Mouse (Mus musculus) MEL (cell line): ENCODE results near the gene Calcrl. TPM values are rescaled to one million over a fixed set of nuclear protein-coding genes. Genes with fewer than 3 reads are reported as not detected.

Source experiments
- DNase-seq: peaks from one replicate; pipeline ENCODE4 v3.0.0; 2011; ENCODE audit warnings: low read depth, low spot score
- H3K27ac ChIP-seq: 2 replicates; pipeline ENCODE4 v1.5.1; 2012; ENCODE audit warnings: low read depth, mild to moderate bottlenecking, control low read depth, low read length, moderate library complexity; ENCODE audit not compliant: control insufficient read depth
- H3K27me3 ChIP-seq, 2 experiments: fragments of 150-350 bp in 1 of 2; sonication (generic) in 1 of 2; 2 replicates each; pipeline ENCODE4 v1.6.1; 2012; ENCODE audit warnings: low read length in 2 of 2, mild to moderate bottlenecking in 2 of 2, improper control_type of control experiment in 1 of 2, moderate library complexity in 1 of 2; ENCODE audit not compliant: insufficient read depth in 2 of 2, control insufficient read depth in 1 of 2
- H3K36me3 ChIP-seq, 2 experiments: 2 replicates each; pipeline ENCODE4 v1.6.1; 2012 to 2014; ENCODE audit warnings: low read length in 2 of 2, improper control_type of control experiment in 1 of 2, inconsistent platforms in 1 of 2, mild to moderate bottlenecking in 1 of 2; ENCODE audit not compliant: insufficient read depth in 2 of 2, control insufficient read depth in 1 of 2
- H3K4me1 ChIP-seq, 2 experiments: fragments of 150-350 bp in 1 of 2; sonication (generic) in 1 of 2; 2 replicates each; pipeline ENCODE4 v1.6.1; 2012; ENCODE audit warnings: low read length in 2 of 2, improper control_type of control experiment in 1 of 2, mild to moderate bottlenecking in 1 of 2; ENCODE audit not compliant: insufficient read depth in 2 of 2, control insufficient read depth in 1 of 2
- H3K4me3 ChIP-seq, 2 experiments: fragments of 150-350 bp in 1 of 2; sonication (generic) in 1 of 2; 2 replicates each; pipeline ENCODE4 v1.5.1; 2012; ENCODE audit warnings: low read depth in 2 of 2, low read length in 2 of 2, mild to moderate bottlenecking in 2 of 2, moderate library complexity in 2 of 2, control low read depth in 1 of 2, improper control_type of control experiment in 1 of 2; ENCODE audit not compliant: control insufficient read depth in 1 of 2, insufficient read depth in 1 of 2
- H3K79me2 ChIP-seq: 2 replicates; pipeline ENCODE4 v1.6.1; 2012; ENCODE audit warnings: mild to moderate bottlenecking, low read length, moderate library complexity; ENCODE audit not compliant: control insufficient read depth, poor library complexity, insufficient read depth
- H3K9ac ChIP-seq: 2 replicates; pipeline ENCODE4 v1.6.1; 2012; ENCODE audit warnings: low read depth, mild to moderate bottlenecking, control low read depth, low read length, moderate library complexity; ENCODE audit not compliant: control insufficient read depth, poor library complexity, severe bottlenecking
- H3K9me3 ChIP-seq: fragments of 150-350 bp; sonication (generic); replicated peaks from 2 replicates; pipeline ENCODE4 v1.6.1; 2012; ENCODE audit warnings: mild to moderate bottlenecking, low read length, improper control_type of control experiment, moderate library complexity; ENCODE audit not compliant: insufficient read depth
- CHD2 ChIP-seq: IDR thresholded peaks from 2 replicates; pipeline ENCODE4 v1.6.1; 2011; ENCODE audit warnings: low read length, improper control_type of control experiment
- CTCF ChIP-seq, 3 experiments: IDR thresholded peaks in 2 of 3; conservative IDR thresholded peaks in 1 of 3; 2 replicates each; pipeline ENCODE4 v1.5.1; 2011 to 2012; ENCODE audit warnings: low read length in 3 of 3, low read depth in 2 of 3, mild to moderate bottlenecking in 2 of 3, improper control_type of control experiment in 1 of 3, inconsistent platforms in 1 of 3, mixed read lengths in 1 of 3, moderate library complexity in 1 of 3; ENCODE audit not compliant: control insufficient read depth in 1 of 3, insufficient read depth in 1 of 3, poor library complexity in 1 of 3, severe bottlenecking in 1 of 3
- EP300 ChIP-seq, 2 experiments: IDR thresholded peaks; 2 replicates each; pipeline ENCODE4 v1.6.1; 2011; ENCODE audit warnings: improper control_type of control experiment in 2 of 2, low read length in 2 of 2, low read depth in 1 of 2, mild to moderate bottlenecking in 1 of 2
- GABPA ChIP-seq: IDR thresholded peaks from 2 replicates; pipeline ENCODE4 v1.6.1; 2012; ENCODE audit warnings: low read depth, mild to moderate bottlenecking, inconsistent platforms, low read length, improper control_type of control experiment, moderate library complexity
- HCFC1 ChIP-seq: IDR thresholded peaks from 2 replicates; pipeline ENCODE4 v1.6.1; 2012; ENCODE audit warnings: low read depth, mild to moderate bottlenecking, inconsistent platforms, low read length, improper control_type of control experiment, moderate library complexity
- JUND ChIP-seq: IDR thresholded peaks from 2 replicates; pipeline ENCODE4 v1.6.1; 2011; ENCODE audit warnings: low read depth, mild to moderate bottlenecking, improper control_type of control experiment, low read length
- KAT2A ChIP-seq: conservative IDR thresholded peaks from 2 replicates; pipeline ENCODE4 v1.6.1; 2012; ENCODE audit warnings: low read depth, low read length, improper control_type of control experiment, inconsistent platforms
- MAX ChIP-seq: IDR thresholded peaks from 2 replicates; pipeline ENCODE4 v1.6.1; 2011; ENCODE audit warnings: low read length, improper control_type of control experiment
- MXI1 ChIP-seq: IDR thresholded peaks from 2 replicates; pipeline ENCODE4 v1.6.1; 2011; ENCODE audit warnings: mild to moderate bottlenecking, low read depth, low read length, improper control_type of control experiment
- MYB ChIP-seq: IDR thresholded peaks from 2 replicates; pipeline ENCODE4 v1.6.1; 2011; ENCODE audit warnings: mild to moderate bottlenecking, low read depth, low read length, improper control_type of control experiment
- MYC ChIP-seq: IDR thresholded peaks from 2 replicates; pipeline ENCODE4 v1.6.1; 2011; ENCODE audit warnings: low read depth, mild to moderate bottlenecking, low read length, improper control_type of control experiment, moderate library complexity
- NELFE ChIP-seq: IDR thresholded peaks from 2 replicates; pipeline ENCODE4 v1.6.1; 2011; ENCODE audit warnings: low read depth, low read length, improper control_type of control experiment
- NRF1 ChIP-seq: IDR thresholded peaks from 2 replicates; pipeline ENCODE4 v1.6.1; 2014; ENCODE audit warnings: low read depth, mild to moderate bottlenecking, inconsistent platforms, low read length, improper control_type of control experiment, moderate library complexity; ENCODE audit not compliant: poor library complexity, insufficient read depth, severe bottlenecking
- TAL1 ChIP-seq: IDR thresholded peaks from 2 replicates; pipeline ENCODE4 v1.6.1; 2012; ENCODE audit warnings: mild to moderate bottlenecking, inconsistent platforms, low read length, moderate library complexity, mixed read lengths
- TBP ChIP-seq: IDR thresholded peaks from 2 replicates; pipeline ENCODE4 v1.8.0; 2011; ENCODE audit warnings: low read depth, low read length, improper control_type of control experiment
- UBTF ChIP-seq: IDR thresholded peaks from 2 replicates; pipeline ENCODE4 v1.6.1; 2012; ENCODE audit warnings: low read depth, mild to moderate bottlenecking, inconsistent platforms, low read length, improper control_type of control experiment, moderate library complexity, borderline replicate concordance; ENCODE audit not compliant: insufficient read depth
- ZMIZ1 ChIP-seq: IDR thresholded peaks from 2 replicates; pipeline ENCODE4 v1.6.1; 2012; ENCODE audit warnings: low read depth, mild to moderate bottlenecking, inconsistent platforms, low read length, improper control_type of control experiment, moderate library complexity
- ZNF384 ChIP-seq: IDR thresholded peaks from 2 replicates; pipeline ENCODE4 v1.6.1; 2012; ENCODE audit warnings: low read depth, mild to moderate bottlenecking, inconsistent platforms, low read length, improper control_type of control experiment
- polyA plus RNA-seq, 2 experiments: library from polyadenylated mRNA; stranded (reverse) in 1 of 2; unstranded in 1 of 2; fragments of >175 nt in 1 of 2; fragments of >200 nt in 1 of 2; gene quantifications; 2 replicates each; pipeline versions ENCODE4 v1.2.1 to v1.2.4; 2012; ENCODE audit warnings: low replicate concordance in 2 of 2, low read depth in 1 of 2; ENCODE audit not compliant: insufficient read length in 2 of 2, insufficient read depth in 1 of 2, missing spikeins in 1 of 2
- total RNA-seq: library from RNA; depleted of rRNA; stranded (reverse); fragments of 300-350 nt; gene quantifications from 2 replicates; pipeline ENCODE4 v1.2.3, GENCODE M21; 2012

The Calcrl gene
- total and polyA plus RNA-seq, 3 experiments = not detected

DNA sequence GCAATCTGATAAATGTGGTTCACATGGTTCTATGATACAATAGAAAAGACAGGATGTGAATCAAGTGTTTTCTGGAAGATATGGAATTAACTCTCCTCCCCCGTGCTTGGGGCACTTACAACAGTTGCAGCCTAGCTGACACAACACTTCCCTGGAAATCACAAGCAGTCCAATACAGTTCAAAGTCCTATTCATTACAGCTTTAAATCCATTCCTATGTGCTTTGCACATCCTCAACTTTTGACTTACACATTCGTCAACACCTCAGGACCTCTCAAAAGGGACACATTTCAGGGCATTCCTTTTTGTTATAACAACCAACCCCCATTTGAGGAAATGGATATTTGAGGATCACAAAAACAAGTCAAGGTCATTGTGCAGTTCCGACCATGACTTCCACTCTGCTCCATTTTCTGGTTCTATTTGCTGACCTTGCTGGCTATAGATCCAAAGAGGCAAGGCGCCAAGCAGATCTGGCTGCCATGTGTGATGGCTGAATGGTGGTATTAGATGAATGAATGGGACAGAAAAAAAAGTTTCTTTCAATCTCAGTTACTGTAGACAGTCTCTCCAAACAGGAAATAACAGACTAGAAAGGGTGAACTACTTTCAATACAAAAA is 108.9 kb downstream of the Calcrl start:
- TF ChIP-seq ZMIZ1 (no peak), NELFE (no peak), MXI1 (no peak), CTCF (IDR thresholded peaks at IDR 0.05 in 2 of 3, conservative IDR thresholded peaks at IDR 0.05 in 1 of 3; ENCODE audit: control insufficient read depth in 1 of 3, insufficient read depth in 1 of 3, low read depth in 2 of 3, low read length in 3 of 3, poor library complexity in 1 of 3, severe bottlenecking in 1 of 3) (no peak), GABPA (no peak), MYC (no peak)
- no peaks in the 10 kb centered on the region; a peak in 1 of 4 replicates for H3K27me3 ChIP-seq
- H3K9me3 ChIP-seq = no peaks in the 10 kb centered on the region
- H3K4me1 ChIP-seq = no peaks in the 10 kb centered on the region
- no peak overlapping the region for H3K27ac ChIP-seq
- no peak overlapping the region for H3K4me3 ChIP-seq
- H3K79me2 ChIP-seq = no peaks in the 10 kb centered on the region
- no peaks in the 10 kb centered on the region for H3K36me3 ChIP-seq
- DNase-seq = no peak
- H3K9ac ChIP-seq = no peak overlapping the region

DNA sequence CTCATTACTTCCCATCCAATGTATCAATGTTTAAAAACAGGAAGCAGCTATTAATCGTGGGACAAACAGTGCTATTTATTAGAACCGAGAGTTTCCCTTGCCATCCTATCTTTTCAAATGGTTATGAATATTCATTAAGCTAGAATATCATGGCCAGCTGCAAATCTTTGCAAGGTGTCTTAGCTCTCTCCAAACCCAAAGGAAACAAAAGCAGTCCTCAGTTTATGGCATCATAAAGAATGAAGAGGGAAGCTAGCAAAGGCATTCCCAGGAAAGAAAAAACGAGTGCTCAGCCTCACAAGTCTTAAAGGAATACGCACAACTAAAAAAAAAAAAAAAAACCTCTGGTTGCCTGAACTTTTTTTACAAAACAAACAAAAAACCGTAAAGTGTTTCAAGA is 128.7 kb downstream of the Calcrl start:
- Histone ChIP-seq H3K4me3 (no peak overlapping the region), H3K36me3 (no peaks in the 10 kb centered on the region), H3K27me3 (no peaks in the 10 kb centered on the region; a peak in 1 of 4 replicates), H3K79me2 (no peaks in the 10 kb centered on the region), H3K27ac (no peak overlapping the region), H3K4me1 (no peaks in the 10 kb centered on the region), H3K9me3 (no peaks in the 10 kb centered on the region), H3K9ac (no peak overlapping the region)
- no peak for DNase-seq
- TF ChIP-seq ZNF384 = no peak
- TF ChIP-seq TAL1 = no peak
- TF ChIP-seq GABPA = no peak
- no peak for TF ChIP-seq ZMIZ1
- no peak for TF ChIP-seq MYB
- TF ChIP-seq HCFC1 = no peak
- TF ChIP-seq NRF1 = no peak
- TF ChIP-seq NELFE = no peak
- TF ChIP-seq TBP = no peak
- no peak for TF ChIP-seq KAT2A
- TF ChIP-seq UBTF = no peak
- TF ChIP-seq EP300 (IDR thresholded peaks at IDR 0.05; ENCODE audit: low read depth in 1 of 2, low read length in 2 of 2) = no peak
- TF ChIP-seq MAX = no peak
- TF ChIP-seq JUND = no peak
- TF ChIP-seq CHD2 = no peak
